In genomic region chr2:29819363-29819762, GRCm38 (mm10) we compare ENCODE assay signal across 8 mouse cellular contexts. TPM values are rescaled to one million over a fixed set of nuclear protein-coding genes. Genes with fewer than 3 reads are reported as not detected.
DNase-seq lines count a peak whose midpoint lies in the region; ATAC-seq and TF ChIP-seq lines count a peak whose summit lies in the region.

No protein-coding gene starts in this region.

- WGBS in cerebellum, adult 2 months, result 22% methylated on average over 2 of the region's 2 CpGs
- 34% methylated on average over 2 of the region's 2 CpGs for WGBS in liver, embryonic 14.5 days (ENCODE audit: insufficient replicate concordance)

- peaks cover 25% of the 10 kb centered on the region for H3K36me3 ChIP-seq in megakaryocyte, embryonic 14.5 days (replicated peaks; ENCODE audit: low read length)
- no peaks in the 10 kb centered on the region for H3K36me3 ChIP-seq in liver, embryonic 14.5 days (replicated peaks; ENCODE audit: control insufficient read depth, insufficient read depth, low read depth)

- no peak overlapping the region for H3K4me3 ChIP-seq in cerebellum, adult 2 months (replicated peaks; ENCODE audit: insufficient read depth, low read depth, low read length)
- peak overlapping the region; percentile 72 for H3K4me3 ChIP-seq in megakaryocyte, embryonic 14.5 days (replicated peaks)
- no peak overlapping the region; a peak in 1 of 4 replicates for H3K4me3 ChIP-seq in liver, embryonic 14.5 days (ENCODE audit: insufficient read depth in 1 of 2, low read depth in 2 of 2, low read length in 2 of 2)

- peak overlapping the region; percentile 37; the same call in 1 of the 2 replicates for H3K27ac ChIP-seq in cerebellum, adult 2 months (ENCODE audit: insufficient read depth, low read length)
- H3K27ac ChIP-seq in liver, embryonic 14.5 days, result no peak overlapping the region

- TF ChIP-seq POLR2A in cerebellum, adult 2 months (IDR thresholded peaks at IDR 0.05; ENCODE audit: borderline replicate concordance, insufficient read depth, low read length), result no peak

- TF ChIP-seq EP300 in liver, embryonic 14.5 days (IDR thresholded peaks at IDR 0.05; ENCODE audit: low read depth), result no peak

- ATAC-seq in megakaryocyte, adult 5-6 weeks (ENCODE audit: poor library complexity, severe bottlenecking), result no peak
- ATAC-seq in liver, embryonic 14.5 days (ENCODE audit: insufficient read depth), result no peak

- TF ChIP-seq CTCF in cerebellum, adult 2 months (IDR thresholded peaks at IDR 0.05; ENCODE audit: borderline replicate concordance, insufficient read depth, low read depth, low read length), result no peak
- no peak for TF ChIP-seq CTCF in liver, embryonic 14.5 days (IDR thresholded peaks at IDR 0.05; ENCODE audit: low read depth)

- H3K27me3 ChIP-seq in cerebellum, adult 2 months (ENCODE audit: control insufficient read depth, insufficient read depth, low read length), result no peaks in the 10 kb centered on the region
- H3K27me3 ChIP-seq in megakaryocyte, embryonic 14.5 days (replicated peaks), result peaks cover 3% of the 10 kb centered on the region
- no peaks in the 10 kb centered on the region for H3K27me3 ChIP-seq in liver, embryonic 14.5 days (ENCODE audit: control insufficient read depth, insufficient read depth, low read length)

- DNase-seq in cerebellum, adult 2 months, result no peak
- no peak for DNase-seq in cerebellum, adult 18-20 months
- DNase-seq in liver, embryonic 14.5 days (ENCODE audit: low read depth in 3 of 3, low spot score in 3 of 3), result no peak
- no peak for DNase-seq in Muller cell, postnatal 12 days (ENCODE audit: inconsistent ontology term)
- no peak for DNase-seq in cerebellum, adult 11 months
- no peak for DNase-seq in spleen, postnatal 36 days (ENCODE audit: low spot score in 2 of 2)

- no peaks in the 10 kb centered on the region for H3K9me3 ChIP-seq in megakaryocyte, embryonic 14.5 days
- no peaks in the 10 kb centered on the region for H3K9me3 ChIP-seq in liver, embryonic 14.5 days (ENCODE audit: control insufficient read depth, low read length)

- H3K4me1 ChIP-seq in cerebellum, adult 2 months (ENCODE audit: control insufficient read depth, insufficient read depth, low read length), result peaks cover 4% of the 10 kb centered on the region; the same call in 1 of the 2 replicates
- H3K4me1 ChIP-seq in megakaryocyte, embryonic 14.5 days, result peaks cover 60% of the 10 kb centered on the region
- H3K4me1 ChIP-seq in liver, embryonic 14.5 days (replicated peaks; ENCODE audit: control insufficient read depth in 2 of 2, insufficient read depth in 2 of 2, low read length in 1 of 2), result peaks cover 0 to 12% of the 10 kb centered on the region in 2 experiments; a peak in 3 of 4 replicates

- H3K9ac ChIP-seq in liver, embryonic 14.5 days (replicated peaks), result no peak overlapping the region

- H3K4me2 ChIP-seq in liver, embryonic 14.5 days (ENCODE audit: low read depth), result peak overlapping the region; percentile 73

RNA-seq across cellular contexts. Expression of gene Urm1, which starts 0.5 kb away (rescaled TPM):
- 78.6 and 89.6 TPM in 2 replicates for polyA plus RNA-seq in cerebellum, adult 2 months (2012; rRNA removed)
- polyA plus RNA-seq in megakaryocyte, embryonic 14.5 days (2012; ENCODE audit: insufficient read depth, low replicate concordance), result 74.8 and 193 TPM in 2 replicates
- 8.2 and 9.3 TPM in 2 replicates for total RNA-seq in megakaryocyte, adult 5-6 weeks (2015)
- 16.1 and 17.8 TPM in 2 replicates for total RNA-seq in megakaryocyte, adult 5-6 weeks (2017)
- polyA plus RNA-seq in liver, embryonic 14.5 days (2012; rRNA removed), result 14.5 and 17.7 TPM in 2 replicates
- 7.4 and 8.4 TPM in 2 replicates for polyA plus RNA-seq in liver, embryonic 14.5 days (2014; fragmentation: Nextera tagmentation; extraction: Ambion mirVana)

RNA-seq across cellular contexts. Expression of gene Slc27a4, which starts 16.9 kb away (rescaled TPM):
- 90.6 TPM in 2 replicates for polyA plus RNA-seq in cerebellum, adult 2 months (2012; rRNA removed)
- 12.4 and 15.2 TPM in 2 replicates for polyA plus RNA-seq in megakaryocyte, embryonic 14.5 days (2012; ENCODE audit: insufficient read depth, low replicate concordance)
- 14.1 and 17.7 TPM in 2 replicates for total RNA-seq in megakaryocyte, adult 5-6 weeks (2015)
- total RNA-seq in megakaryocyte, adult 5-6 weeks (2017), result 17.4 and 18.0 TPM in 2 replicates
- polyA plus RNA-seq in liver, embryonic 14.5 days (2012; rRNA removed), result 2.3 and 2.5 TPM in 2 replicates
- polyA plus RNA-seq in liver, embryonic 14.5 days (2014; fragmentation: Nextera tagmentation; extraction: Ambion mirVana), result 1.5 and 1.9 TPM in 2 replicates

RNA-seq across cellular contexts. Expression of gene Trub2, which starts 31.1 kb away (rescaled TPM):
- polyA plus RNA-seq in cerebellum, adult 2 months (2012; rRNA removed), result 39.9 and 42.8 TPM in 2 replicates
- 3.2 TPM in 1 of 2 replicates, not detected in the other for polyA plus RNA-seq in megakaryocyte, embryonic 14.5 days (2012; ENCODE audit: insufficient read depth, low replicate concordance)
- total RNA-seq in megakaryocyte, adult 5-6 weeks (2015), result 13.7 and 16.1 TPM in 2 replicates
- total RNA-seq in megakaryocyte, adult 5-6 weeks (2017), result 21.3 and 33.2 TPM in 2 replicates
- polyA plus RNA-seq in liver, embryonic 14.5 days (2012; rRNA removed), result 11.2 and 15.1 TPM in 2 replicates
- 9.3 and 11.8 TPM in 2 replicates for polyA plus RNA-seq in liver, embryonic 14.5 days (2014; fragmentation: Nextera tagmentation; extraction: Ambion mirVana)

RNA-seq across cellular contexts. Expression of gene Coq4, which starts 32.1 kb away (rescaled TPM):
- 28.2 TPM in 2 replicates for polyA plus RNA-seq in cerebellum, adult 2 months (2012; rRNA removed)
- 103 and 212 TPM in 2 replicates for polyA plus RNA-seq in megakaryocyte, embryonic 14.5 days (2012; ENCODE audit: insufficient read depth, low replicate concordance)
- 3.5 and 4.6 TPM in 2 replicates for total RNA-seq in megakaryocyte, adult 5-6 weeks (2015)
- 1.5 and 2.9 TPM in 2 replicates for total RNA-seq in megakaryocyte, adult 5-6 weeks (2017)
- 8.4 and 10.0 TPM in 2 replicates for polyA plus RNA-seq in liver, embryonic 14.5 days (2012; rRNA removed)
- polyA plus RNA-seq in liver, embryonic 14.5 days (2014; fragmentation: Nextera tagmentation; extraction: Ambion mirVana), result 11.6 and 13.4 TPM in 2 replicates

RNA-seq across cellular contexts. Expression of gene Cercam, which starts 49.6 kb away (rescaled TPM):
- 30.4 and 38.2 TPM in 2 replicates for polyA plus RNA-seq in cerebellum, adult 2 months (2012; rRNA removed)
- 68.0 and 210 TPM in 2 replicates for polyA plus RNA-seq in megakaryocyte, embryonic 14.5 days (2012; ENCODE audit: insufficient read depth, low replicate concordance)
- total RNA-seq in megakaryocyte, adult 5-6 weeks (2015), result 5.3 and 9.6 TPM in 2 replicates
- total RNA-seq in megakaryocyte, adult 5-6 weeks (2017), result 4.3 and 6.7 TPM in 2 replicates
- 20.1 and 20.4 TPM in 2 replicates for polyA plus RNA-seq in liver, embryonic 14.5 days (2012; rRNA removed)
- polyA plus RNA-seq in liver, embryonic 14.5 days (2014; fragmentation: Nextera tagmentation; extraction: Ambion mirVana), result 16.6 and 23.1 TPM in 2 replicates
